Mouse (Mus musculus): ENCODE measurements at regions not wholly inside any gene's neighbourhood (a gene's known extent, or its start where the extent isn't known, plus 50 kb on each side); places are given as distances from the start of the nearest gene placed in this dataset.

GRCm38 (mm10) chr15:56005361-56005760 is 1472.1 kb downstream of the Slc22a22 start:
- TF ChIP-seq CTCF (IDR thresholded peaks at IDR 0.05; ENCODE audit: low read depth) (no peak), EP300 (IDR thresholded peaks at IDR 0.05; ENCODE audit: low read depth) (no peak)
